30 mouse cellular contexts compared by ENCODE assay signal in the genomic region with DNA sequence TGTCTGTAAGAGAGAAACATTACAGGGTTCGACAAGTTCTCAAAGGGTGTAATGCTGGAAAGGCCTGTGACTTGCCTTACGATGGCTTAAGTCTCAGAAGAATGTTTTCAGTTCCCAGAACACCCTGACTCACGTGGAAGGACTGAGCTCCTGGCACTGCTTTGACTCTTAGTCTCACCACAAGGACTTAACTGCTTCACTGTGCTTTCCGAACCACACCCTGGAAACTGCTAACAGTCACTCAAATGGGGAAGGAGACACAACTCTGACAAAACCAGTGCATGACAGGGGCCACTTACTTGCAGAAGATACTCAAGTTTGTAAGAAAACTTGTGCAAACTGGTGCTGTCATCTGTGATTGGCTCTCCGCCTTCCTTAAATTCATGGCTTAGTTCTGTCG. TPM values are rescaled to one million over a fixed set of nuclear protein-coding genes. Genes with fewer than 3 reads are reported as not detected.
A peak's percentile ranks its signal among the peaks of the same experiment; 100 is the strongest.
DNase-seq lines count a peak whose midpoint lies in the region; ATAC-seq and TF ChIP-seq lines count a peak whose summit lies in the region.
"Had no signal": no experiment of that assay in that cellular context is flagged by ENCODE, and none has a peak within 500 bp of the region (broad histone marks: within the 10 kb centered on the region; RNA-seq: fewer than 3 reads in every experiment).

No protein-coding gene starts in this region.

- H3K36me3 ChIP-seq in midbrain, postnatal 0 days (ENCODE audit: insufficient read depth, low read length): peaks cover 34% of the 10 kb centered on the region
- H3K36me3 ChIP-seq: midbrain, embryonic 15.5 days had no signal

- intact Hi-C loops in left cerebral cortex, postnatal 25 days (cut with DNase I): loop anchor here (5.0 kb wide), 1 partner anchor 138 kb away; no protein-coding TSS in a partner anchor

- no peak overlapping the region for H3K9ac ChIP-seq in midbrain, postnatal 0 days (replicated peaks; ENCODE audit: low read length, poor library complexity, severe bottlenecking)
- H3K9ac ChIP-seq: embryonic facial prominence, embryonic 13.5 days; forebrain, embryonic 15.5 days; hindbrain, embryonic 12.5 days; limb, embryonic 15.5 days; lung, embryonic 14.5 days; midbrain, embryonic 15.5 days; neural tube, embryonic 15.5 days had no signal

- no peaks in the 10 kb centered on the region for H3K27me3 ChIP-seq in midbrain, postnatal 0 days (ENCODE audit: insufficient read depth, low read length)
- H3K27me3 ChIP-seq: embryonic facial prominence, embryonic 13.5 days; forebrain, embryonic 15.5 days; hindbrain, embryonic 12.5 days; limb, embryonic 15.5 days; midbrain, embryonic 15.5 days; neural tube, embryonic 15.5 days; Patski had no signal

- ATAC-seq in midbrain, postnatal 0 days (ENCODE audit: low FRiP score): no peak
- ATAC-seq: forebrain, embryonic 15.5 days; midbrain, embryonic 15.5 days; Patski had no signal

- no peak for TF ChIP-seq POLR2A in lung, adult 2 months (IDR thresholded peaks at IDR 0.05; ENCODE audit: borderline replicate concordance, extremely low read depth, low read depth, low read length)

- H3K27ac ChIP-seq in midbrain, postnatal 0 days (ENCODE audit: low read depth, low read length): no peak overlapping the region
- H3K27ac ChIP-seq: embryonic facial prominence, embryonic 13.5 days; forebrain, embryonic 15.5 days; heart, adult 2 months; hindbrain, embryonic 12.5 days; limb, embryonic 15.5 days; midbrain, embryonic 15.5 days; neural tube, embryonic 15.5 days; stomach, postnatal 0 days had no signal

- 77% methylated on average over 6 of the region's 6 CpGs for WGBS in lung, adult 2 months
- 92% methylated on average over 6 of the region's 6 CpGs for WGBS in midbrain, postnatal 0 days

- DNase-seq in lung, postnatal 25 days (ENCODE audit: low spot score): peak; percentile 50
- no peak for DNase-seq in lung, adult 2 months
- peak; percentile 29 for DNase-seq in R1 (ENCODE audit: low read depth, low spot score)
- peak; percentile 63 for DNase-seq in lung, postnatal 36 days
- no peak for DNase-seq in left cerebral cortex, postnatal 25 days (ENCODE audit: low spot score in 2 of 2)
- no peak for DNase-seq in midbrain, postnatal 0 days (ENCODE audit: low spot score)
- no peak for DNase-seq in cerebellum, adult 9-11 months
- DNase-seq: adrenal gland, postnatal 14 days; cerebellum, adult 2 months; cerebellum, postnatal 36 days; embryo, embryonic 11 days; gastrocnemius, postnatal 10 days; heart, adult 2 months; kidney, adult 18-20 months; layer of hippocampus, adult 9-11 months; lung, embryonic 14.5 days; thymus, adult 2 months had no signal

- H3K4me1 ChIP-seq in lung, adult 2 months (ENCODE audit: control insufficient read depth, insufficient read depth, low read length): peaks cover 9% of the 10 kb centered on the region
- H3K4me1 ChIP-seq in midbrain, postnatal 0 days (ENCODE audit: insufficient read depth, low read length): no peaks in the 10 kb centered on the region
- H3K4me1 ChIP-seq: embryonic facial prominence, embryonic 13.5 days; forebrain, embryonic 15.5 days; hindbrain, embryonic 12.5 days; limb, embryonic 15.5 days; midbrain, embryonic 15.5 days; neural tube, embryonic 15.5 days had no signal

- TF ChIP-seq CTCF in lung, adult 2 months (IDR thresholded peaks at IDR 0.05; ENCODE audit: insufficient read depth, low read length): no peak
- TF ChIP-seq CTCF in midbrain, postnatal 0 days (IDR thresholded peaks at IDR 0.05): no peak

- H3K9me3 ChIP-seq in midbrain, postnatal 0 days (ENCODE audit: low read length): no peaks in the 10 kb centered on the region
- H3K9me3 ChIP-seq: embryonic facial prominence, embryonic 13.5 days; forebrain, embryonic 15.5 days; hindbrain, embryonic 12.5 days; limb, embryonic 15.5 days; midbrain, embryonic 15.5 days; neural tube, embryonic 15.5 days had no signal

- no peak overlapping the region for H3K4me3 ChIP-seq in lung, adult 2 months (replicated peaks; ENCODE audit: extremely low read depth, low read depth, low read length)
- no peak overlapping the region for H3K4me3 ChIP-seq in midbrain, postnatal 0 days (ENCODE audit: low read depth, low read length)
- H3K4me3 ChIP-seq: embryonic facial prominence, embryonic 13.5 days; forebrain, embryonic 15.5 days; heart, adult 2 months; hindbrain, embryonic 12.5 days; limb, embryonic 15.5 days; midbrain, embryonic 15.5 days; neural tube, embryonic 15.5 days had no signal

- H3K4me2 ChIP-seq in midbrain, postnatal 0 days (ENCODE audit: low read depth, low read length, poor library complexity, severe bottlenecking): no peak overlapping the region
- H3K4me2 ChIP-seq: embryonic facial prominence, embryonic 13.5 days; forebrain, embryonic 15.5 days; hindbrain, embryonic 12.5 days; limb, embryonic 15.5 days; lung, embryonic 14.5 days; midbrain, embryonic 15.5 days; neural tube, embryonic 15.5 days had no signal

RNA-seq across cellular contexts. Expression of gene Fyco1, which starts 11.5 kb away (rescaled TPM):
- 8.8 and 14.4 TPM in 2 replicates for polyA plus RNA-seq in lung, adult 2 months (2012; rRNA removed)
- total RNA-seq in left cerebral cortex, postnatal 25 days (2021): 10 to 100 TPM; 22.0 to 26.8 TPM
- 11.9 and 14.8 TPM in 2 replicates for total RNA-seq in midbrain, postnatal 0 days (2014; rRNA removed)
- 7.7 and 9.0 TPM in 2 replicates for polyA plus RNA-seq in midbrain, postnatal 0 days (2015; fragmentation: Nextera tagmentation; extraction: Ambion mirVana)

RNA-seq across cellular contexts. Expression of gene Xcr1, which starts 21.6 kb away (rescaled TPM):
- polyA plus RNA-seq in lung, adult 2 months (2012; rRNA removed): 1.1 and 1.2 TPM in 2 replicates
- not detected for total RNA-seq in left cerebral cortex, postnatal 25 days (2021)
- total RNA-seq in midbrain, postnatal 0 days (2014; rRNA removed): not detected in 2 replicates
- 0.04 and 0.07 TPM in 2 replicates for polyA plus RNA-seq in midbrain, postnatal 0 days (2015; fragmentation: Nextera tagmentation; extraction: Ambion mirVana)
- total RNA-seq: heart, adult 2 months; heart, postnatal 25 days; left cerebral cortex, adult 18-20 months; left cerebral cortex, postnatal 36 days had no signal
- polyA plus RNA-seq: cerebellum, adult 2 months; embryonic facial prominence, embryonic 13.5 days; heart, embryonic 14.5 days; kidney, embryonic 16.5 days; lung, embryonic 14.5 days had no signal

RNA-seq across cellular contexts. Expression of gene Cxcr6, which starts 34.0 kb away (rescaled TPM):
- 1.3 and 1.6 TPM in 2 replicates for polyA plus RNA-seq in lung, adult 2 months (2012; rRNA removed)
- total RNA-seq in left cerebral cortex, postnatal 25 days (2021): not detected
- total RNA-seq in midbrain, postnatal 0 days (2014; rRNA removed): not detected in 2 replicates
- 0.12 TPM in 1 of 2 replicates, not detected in the other for polyA plus RNA-seq in midbrain, postnatal 0 days (2015; fragmentation: Nextera tagmentation; extraction: Ambion mirVana)
- total RNA-seq: adrenal gland, postnatal 14 days; gastrocnemius, postnatal 10 days; left cerebral cortex, adult 18-20 months; left cerebral cortex, postnatal 36 days had no signal
- polyA plus RNA-seq: neural tube, embryonic 15.5 days had no signal

Comparison
In these comparisons a context has a peak if more than half of its experiments do, and no peak if none do; other contexts are left out.
1. DNase-seq: peak in lung, postnatal 25 days (single experiment), R1 (single experiment) and lung, postnatal 36 days (single experiment); none in lung, adult 2 months (single experiment), left cerebral cortex, postnatal 25 days (0 of 2), midbrain, postnatal 0 days (single experiment) and cerebellum, adult 9-11 months (single experiment).